Mouse (Mus musculus): ENCODE data around the gene Igfbp2.

- TF ChIP-seq CTCF (IDR thresholded peaks at IDR 0.05; ENCODE audit: insufficient read depth, low read length) (no peak), POLR2A (IDR thresholded peaks at IDR 0.05; ENCODE audit: borderline replicate concordance, extremely low read depth, low read depth, low read length) (no peak)
Observed at GRCm38 (mm10) chr1:72780720-72781119, 43.6 kb upstream of the Igfbp2 start.

Measured in lung, adult 2 months (tissue).